Mouse (Mus musculus): ENCODE data around the gene Hist1h3c. TPM values are rescaled to one million over a fixed set of nuclear protein-coding genes. Genes with fewer than 3 reads are reported as not detected.
"Not testable (repeated sequence)": the region's sequence is repeated elsewhere in the genome, so short reads cannot be mapped to it uniquely, and the experiment has no call there.

Hist1h3c gene
- total RNA-seq (2014; fragmentation: Nextera tagmentation): 759 and 936 TPM in 2 replicates
- total RNA-seq (2017): 437 and 629 TPM in 2 replicates
- polyA plus RNA-seq (2012): 8.6 and 19.8 TPM in 2 replicates

DNA sequence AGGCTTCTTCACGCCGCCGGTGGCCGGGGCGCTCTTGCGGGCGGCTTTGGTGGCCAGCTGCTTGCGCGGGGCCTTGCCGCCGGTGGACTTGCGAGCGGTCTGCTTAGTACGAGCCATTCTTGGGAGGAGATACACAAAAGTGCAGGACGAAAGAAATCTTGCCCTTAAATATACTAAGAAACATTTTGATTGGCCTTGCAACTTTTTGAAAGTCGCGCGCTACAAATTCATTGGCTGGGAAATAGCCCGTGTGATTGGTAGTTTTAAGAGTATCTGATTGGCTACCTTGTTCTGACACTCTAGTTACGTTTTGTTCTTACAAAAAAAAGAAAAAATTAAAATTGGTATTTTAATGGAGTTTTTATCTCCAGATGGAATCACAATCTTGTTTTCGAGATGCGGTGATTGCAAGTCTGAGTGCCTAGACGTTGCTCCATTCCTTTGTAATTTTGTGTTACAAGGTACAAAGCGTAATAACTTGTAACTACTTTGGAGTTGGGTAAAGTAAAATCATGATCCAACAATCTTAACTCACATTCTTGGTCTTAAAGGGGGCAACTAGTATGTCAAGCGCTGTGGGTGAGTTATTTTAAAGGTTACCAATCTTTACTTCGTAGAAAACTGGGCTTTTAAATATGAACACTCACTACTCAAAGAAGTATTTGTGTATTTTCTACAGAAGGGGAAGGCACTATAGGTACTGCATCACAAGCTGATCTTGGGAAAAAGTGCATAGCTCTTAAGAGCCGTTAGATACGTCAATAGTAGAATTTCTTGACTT lies at the start of gene Hist1h3c:
Gene Hist1h3c (minus strand): TSS at position 222 of the 781 bp plus-strand sequence.
- DNase-seq (ENCODE audit: low spot score): peak; percentile 68
- TF ChIP-seq POLR2AphosphoS5 (IDR thresholded peaks at IDR 0.05; ENCODE audit: insufficient replicate concordance, low read depth, low read length): 0 out of 2 replicates have a peak, but pooled peaks have one; percentile 93
- TF ChIP-seq CTCF (IDR thresholded peaks at IDR 0.05; ENCODE audit: low read depth, low read length): no peak
- TF ChIP-seq GATA1 (IDR thresholded peaks at IDR 0.05; ENCODE audit: borderline replicate concordance, low read length): no peak
- TF ChIP-seq TAL1 (conservative IDR thresholded peaks at IDR 0.05; ENCODE audit: low read depth, low read length): no peak
- TF ChIP-seq GATA2 (IDR thresholded peaks at IDR 0.05; ENCODE audit: borderline replicate concordance, low read depth, low read length): no peak
- Histone ChIP-seq H3K4me1 (ENCODE audit: insufficient read depth, low read depth, low read length) (peaks cover 44% of the 10 kb centered on the region), H3K36me3 (replicated peaks) (no peaks in the 10 kb centered on the region), H3K9me3 (replicated peaks) (no peaks in the 10 kb centered on the region), H3K4me3 (ENCODE audit: low read depth, low read length) (peak within 1 kb of the TSS; percentile 71), H3K27me3 (ENCODE audit: insufficient read depth, low read length) (no peaks in the 10 kb centered on the region)
- ATAC-seq (ENCODE audit: extremely low read depth, insufficient number of reproducible peaks, low FRiP score, poor library complexity, severe bottlenecking): peak; percentile 43; the same call in 1 of the 2 replicates

DNA sequence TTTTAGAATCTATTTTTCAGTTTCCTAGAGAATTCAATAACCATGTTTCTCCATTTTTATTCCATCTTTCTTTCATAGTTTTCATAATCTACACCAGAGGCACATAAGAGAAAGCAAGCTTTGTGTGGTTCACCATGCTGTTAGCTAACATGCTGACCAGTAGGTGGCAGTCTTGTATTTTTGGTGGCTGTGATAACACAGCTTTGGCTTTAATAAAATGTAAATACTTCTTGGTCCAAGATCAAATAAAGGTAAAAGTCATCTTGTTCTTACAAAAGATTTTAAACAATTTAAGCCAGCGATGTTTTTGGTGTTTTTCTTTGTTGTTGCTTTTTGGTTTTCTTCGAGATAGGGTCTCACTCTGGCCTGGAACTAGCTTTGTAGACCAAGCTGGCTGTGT lies 47.1 kb upstream of the Hist1h3c start:
- H3K4me3 ChIP-seq (ENCODE audit: low read depth, low read length): no peak overlapping the region
- H3K27me3 ChIP-seq (ENCODE audit: insufficient read depth, low read length): peaks cover 9% of the 10 kb centered on the region; the same call in 1 of the 2 replicates
- no peak for TF ChIP-seq POLR2AphosphoS5 (IDR thresholded peaks at IDR 0.05; ENCODE audit: insufficient replicate concordance, low read depth, low read length)
- TF ChIP-seq CTCF (IDR thresholded peaks at IDR 0.05; ENCODE audit: low read depth, low read length): peak; percentile 50
- H3K9me3 ChIP-seq (replicated peaks): no peaks in the 10 kb centered on the region
- ATAC-seq (ENCODE audit: extremely low read depth, insufficient number of reproducible peaks, low FRiP score, poor library complexity, severe bottlenecking): no peak
- no peak for DNase-seq (ENCODE audit: low spot score)
- no peaks in the 10 kb centered on the region for H3K4me1 ChIP-seq (ENCODE audit: insufficient read depth, low read depth, low read length)
- H3K36me3 ChIP-seq (replicated peaks): no peaks in the 10 kb centered on the region

DNA sequence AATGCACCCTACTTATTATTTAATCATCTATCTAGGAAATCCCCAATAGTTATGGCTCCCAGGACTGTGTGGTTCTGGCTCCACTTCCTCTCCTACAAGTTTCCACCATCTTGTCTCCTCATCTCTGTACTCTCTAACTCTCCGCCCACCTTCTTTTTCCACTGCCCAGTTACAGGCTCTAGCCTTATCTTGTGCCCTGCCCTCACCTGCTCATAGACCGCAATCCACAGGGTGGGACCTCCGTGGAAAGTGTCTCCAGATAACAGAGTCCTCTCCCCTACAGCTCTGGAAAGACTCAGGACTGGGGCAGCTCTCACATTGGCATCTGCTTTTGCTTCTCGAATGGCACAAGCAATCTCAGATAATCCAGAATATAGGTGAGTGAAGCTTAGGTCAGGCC lies 33.6 kb upstream of the Hist1h3c start:
- DNase-seq (ENCODE audit: low spot score) (no peak), ATAC-seq (ENCODE audit: extremely low read depth, insufficient number of reproducible peaks, low FRiP score, poor library complexity, severe bottlenecking) (no peak)
- H3K36me3 ChIP-seq (replicated peaks): no peaks in the 10 kb centered on the region
- peaks cover 4% of the 10 kb centered on the region; the same call in 1 of the 2 replicates for H3K27me3 ChIP-seq (ENCODE audit: insufficient read depth, low read length)
- peaks cover 6% of the 10 kb centered on the region for H3K4me1 ChIP-seq (ENCODE audit: insufficient read depth, low read depth, low read length)
- H3K4me3 ChIP-seq (ENCODE audit: low read depth, low read length): no peak overlapping the region
- H3K9me3 ChIP-seq (replicated peaks): no peaks in the 10 kb centered on the region
- no peak for TF ChIP-seq CTCF (IDR thresholded peaks at IDR 0.05; ENCODE audit: low read depth, low read length)
- no peak for TF ChIP-seq TAL1 (conservative IDR thresholded peaks at IDR 0.05; ENCODE audit: low read depth, low read length)
- no peak for TF ChIP-seq GATA2 (IDR thresholded peaks at IDR 0.05; ENCODE audit: borderline replicate concordance, low read depth, low read length)
- TF ChIP-seq GATA1 (IDR thresholded peaks at IDR 0.05; ENCODE audit: borderline replicate concordance, low read length): no peak
- no peak for TF ChIP-seq POLR2AphosphoS5 (IDR thresholded peaks at IDR 0.05; ENCODE audit: insufficient replicate concordance, low read depth, low read length)

DNA sequence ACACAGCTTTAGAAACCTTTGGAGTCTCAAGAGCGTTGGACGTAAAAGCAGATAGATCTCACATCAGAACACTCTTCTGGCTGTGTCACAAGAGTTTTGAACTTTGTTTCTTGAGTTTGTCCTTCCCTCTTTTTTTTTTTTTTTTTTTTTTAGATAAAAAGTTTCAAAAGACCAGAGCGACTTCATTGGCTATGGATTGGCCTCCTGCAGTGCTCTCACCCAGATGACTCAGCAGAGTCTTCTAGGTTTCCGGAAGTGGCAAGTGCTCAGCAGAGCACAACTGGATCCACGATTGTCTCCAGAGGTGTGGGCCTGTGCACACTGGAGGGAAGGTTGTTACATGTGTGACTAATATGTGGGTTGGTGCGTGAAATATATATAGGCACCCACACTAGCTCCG lies 32.9 kb upstream of the Hist1h3c start:
- H3K9me3 ChIP-seq (replicated peaks): no peaks in the 10 kb centered on the region
- TF ChIP-seq GATA1 (IDR thresholded peaks at IDR 0.05; ENCODE audit: borderline replicate concordance, low read length) (no peak), TAL1 (conservative IDR thresholded peaks at IDR 0.05; ENCODE audit: low read depth, low read length) (no peak), POLR2AphosphoS5 (IDR thresholded peaks at IDR 0.05; ENCODE audit: insufficient replicate concordance, low read depth, low read length) (no peak), GATA2 (IDR thresholded peaks at IDR 0.05; ENCODE audit: borderline replicate concordance, low read depth, low read length) (no peak)
- ATAC-seq (ENCODE audit: extremely low read depth, insufficient number of reproducible peaks, low FRiP score, poor library complexity, severe bottlenecking) (no peak), DNase-seq (ENCODE audit: low spot score) (no peak)
- peaks cover 6% of the 10 kb centered on the region for H3K4me1 ChIP-seq (ENCODE audit: insufficient read depth, low read depth, low read length)
- peaks cover 4% of the 10 kb centered on the region; the same call in 1 of the 2 replicates for H3K27me3 ChIP-seq (ENCODE audit: insufficient read depth, low read length)
- no peaks in the 10 kb centered on the region for H3K36me3 ChIP-seq (replicated peaks)
- no peak overlapping the region for H3K4me3 ChIP-seq (ENCODE audit: low read depth, low read length)

DNA sequence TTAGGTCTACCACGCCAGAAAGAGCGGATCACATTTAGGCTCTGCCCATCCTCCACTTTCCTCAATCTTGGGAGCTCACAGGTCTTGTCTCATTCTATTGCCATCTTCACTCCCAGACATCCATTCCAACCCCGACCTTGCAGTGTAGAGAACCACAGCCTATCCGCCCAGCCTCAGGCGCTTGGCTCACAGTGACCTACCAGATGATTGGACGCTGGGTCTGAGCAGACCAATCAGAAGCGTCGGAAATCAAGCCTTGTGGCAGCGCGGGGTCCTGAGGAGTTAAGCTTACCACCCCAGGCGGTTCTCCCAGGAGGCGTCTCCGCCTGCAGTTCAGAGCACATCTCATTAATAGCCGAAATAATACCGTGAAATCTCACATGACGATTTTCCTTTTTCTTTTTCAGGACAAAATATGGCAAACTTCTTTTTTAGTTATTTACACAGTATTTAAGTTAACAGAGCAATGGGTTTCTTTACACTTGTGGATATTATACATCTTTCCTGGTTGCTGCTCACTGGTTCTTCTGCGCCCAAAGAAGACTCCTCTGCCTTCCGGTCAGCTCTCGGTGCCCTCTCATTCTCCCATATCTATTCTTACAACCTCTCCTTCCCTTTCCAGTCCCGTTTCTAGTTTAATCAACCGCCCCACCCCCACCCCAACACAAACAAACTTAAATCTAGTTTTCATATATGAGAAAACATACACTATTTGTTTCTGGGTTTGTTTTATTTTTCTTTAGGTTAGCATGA lies 27.3 kb upstream of the Hist1h3c start:
- H3K36me3 ChIP-seq (replicated peaks): no peaks in the 10 kb centered on the region
- no peak overlapping the region for H3K4me3 ChIP-seq (ENCODE audit: low read depth, low read length)
- ATAC-seq (ENCODE audit: extremely low read depth, insufficient number of reproducible peaks, low FRiP score, poor library complexity, severe bottlenecking) (no peak), DNase-seq (ENCODE audit: low spot score) (no peak)
- H3K9me3 ChIP-seq (replicated peaks): no peaks in the 10 kb centered on the region
- H3K27me3 ChIP-seq (ENCODE audit: insufficient read depth, low read length): peaks cover 6% of the 10 kb centered on the region; the same call in 1 of the 2 replicates
- TF ChIP-seq POLR2AphosphoS5 (IDR thresholded peaks at IDR 0.05; ENCODE audit: insufficient replicate concordance, low read depth, low read length) (no peak), GATA1 (IDR thresholded peaks at IDR 0.05; ENCODE audit: borderline replicate concordance, low read length) (no peak), TAL1 (conservative IDR thresholded peaks at IDR 0.05; ENCODE audit: low read depth, low read length) (no peak), GATA2 (IDR thresholded peaks at IDR 0.05; ENCODE audit: borderline replicate concordance, low read depth, low read length) (no peak), CTCF (IDR thresholded peaks at IDR 0.05; ENCODE audit: low read depth, low read length) (no peak)
- peaks cover 29% of the 10 kb centered on the region for H3K4me1 ChIP-seq (ENCODE audit: insufficient read depth, low read depth, low read length)

DNA sequence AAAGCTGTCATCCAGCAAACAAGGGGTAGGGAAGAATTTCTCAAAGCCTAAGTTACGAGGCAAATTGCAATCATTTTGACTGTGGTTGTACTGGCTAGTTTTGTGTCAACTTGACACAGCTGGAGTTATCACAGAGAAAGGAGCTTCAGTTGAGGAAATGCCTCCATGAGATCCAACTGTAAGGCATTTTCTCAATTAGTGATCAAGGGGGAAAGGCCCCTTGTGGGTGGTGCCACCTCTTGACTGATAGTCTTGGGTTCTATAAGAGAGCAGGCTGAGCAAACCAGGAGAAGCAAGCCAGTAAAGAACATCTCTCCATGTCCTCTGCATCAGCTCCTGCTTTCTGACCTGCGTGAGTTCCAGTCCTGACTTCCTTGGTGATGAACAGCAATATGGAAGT lies 24.2 kb upstream of the Hist1h3c start, which contains the start of gene Trim38:
Gene Trim38 (plus strand): TSS at position 301 of the 400 bp plus-strand sequence.
- H3K9me3 ChIP-seq (replicated peaks); H3K27me3 ChIP-seq (ENCODE audit: insufficient read depth, low read length); H3K36me3 ChIP-seq (replicated peaks); ATAC-seq (ENCODE audit: extremely low read depth, insufficient number of reproducible peaks, low FRiP score, poor library complexity, severe bottlenecking); DNase-seq (ENCODE audit: low spot score): not testable (repeated sequence)
- H3K4me3 ChIP-seq (ENCODE audit: low read depth, low read length): peak within 1 kb of the TSS; percentile 40; the same call in 1 of the 2 replicates
- H3K4me1 ChIP-seq (ENCODE audit: insufficient read depth, low read depth, low read length): peaks cover 45% of the 10 kb centered on the region
